Comparison of ENCODE assay signal across 8 mouse cellular contexts in genomic region chr10:63337326-63337725, GRCm38 (mm10). TPM values are rescaled to one million over a fixed set of nuclear protein-coding genes. Genes with fewer than 3 reads are reported as not detected.
DNase-seq lines count a peak whose midpoint lies in the region; ATAC-seq and TF ChIP-seq lines count a peak whose summit lies in the region.

No protein-coding gene starts in this region.

- TF ChIP-seq EP300 in liver, embryonic 14.5 days (IDR thresholded peaks at IDR 0.05; ENCODE audit: low read depth), result no peak

- H3K79me3 ChIP-seq in C2C12 (ENCODE audit: low read depth), result peaks cover 36% of the 10 kb centered on the region

- H3ac ChIP-seq in C2C12 (ENCODE audit: control insufficient read depth, insufficient read length, low read depth), result peak overlapping the region; percentile 26

- DNase-seq in gastrocnemius, adult 2 months, result no peak
- DNase-seq in gastrocnemius, postnatal 14 days, result no peak
- no peak for DNase-seq in forebrain, embryonic 14.5 days (ENCODE audit: low spot score)
- DNase-seq in liver, embryonic 14.5 days (ENCODE audit: low read depth in 3 of 3, low spot score in 3 of 3), result no peak
- no peak for DNase-seq in spleen, postnatal 14 days (ENCODE audit: low spot score in 2 of 2)
- DNase-seq in yolk sac, embryonic 10.5 days (ENCODE audit: low spot score), result no peak
- DNase-seq in right cerebral cortex, postnatal 25 days, result no peak

- no peak for TF ChIP-seq CTCF in gastrocnemius, adult 2 months (IDR thresholded peaks at IDR 0.05)
- no peak for TF ChIP-seq CTCF in C2C12 (IDR thresholded peaks at IDR 0.05; ENCODE audit: control insufficient read depth, insufficient read depth, insufficient read length)
- TF ChIP-seq CTCF in liver, embryonic 14.5 days (IDR thresholded peaks at IDR 0.05; ENCODE audit: low read depth), result no peak

- WGBS in forebrain, embryonic 14.5 days, result 22% methylated on average over 5 of the region's 5 CpGs
- 25% methylated on average over 5 of the region's 5 CpGs for WGBS in liver, embryonic 14.5 days (ENCODE audit: insufficient replicate concordance)

- no peaks in the 10 kb centered on the region for H3K27me3 ChIP-seq in C2C12 (ENCODE audit: control insufficient read depth, insufficient read depth, insufficient read length)
- no peaks in the 10 kb centered on the region for H3K27me3 ChIP-seq in forebrain, embryonic 14.5 days (replicated peaks; ENCODE audit: control insufficient read depth, insufficient read depth, low read length)
- H3K27me3 ChIP-seq in liver, embryonic 14.5 days (ENCODE audit: control insufficient read depth, insufficient read depth, low read length), result no peaks in the 10 kb centered on the region

- peaks cover 40% of the 10 kb centered on the region for H3K36me3 ChIP-seq in C2C12 (ENCODE audit: control insufficient read depth, insufficient read depth)
- H3K36me3 ChIP-seq in forebrain, embryonic 14.5 days (ENCODE audit: control insufficient read depth, insufficient read depth, low read length), result peaks cover 17% of the 10 kb centered on the region
- H3K36me3 ChIP-seq in liver, embryonic 14.5 days (replicated peaks; ENCODE audit: control insufficient read depth, insufficient read depth, low read depth), result peaks cover 33% of the 10 kb centered on the region

- H3K4me2 ChIP-seq in forebrain, embryonic 14.5 days (ENCODE audit: low read length), result peak overlapping the region; percentile 59
- H3K4me2 ChIP-seq in liver, embryonic 14.5 days (ENCODE audit: low read depth), result peak overlapping the region; percentile 91

- H3K27ac ChIP-seq in gastrocnemius, adult 2 months, result peak overlapping the region; percentile 97; the same call in 1 of the 2 replicates
- no peak overlapping the region for H3K27ac ChIP-seq in forebrain, embryonic 14.5 days (ENCODE audit: low read depth, low read length)
- no peak overlapping the region for H3K27ac ChIP-seq in liver, embryonic 14.5 days

- no peak for ATAC-seq in forebrain, embryonic 14.5 days
- no peak for ATAC-seq in liver, embryonic 14.5 days (ENCODE audit: insufficient read depth)

- H3K4me3 ChIP-seq in gastrocnemius, adult 2 months, result peak overlapping the region; percentile 72
- H3K4me3 ChIP-seq in C2C12 (ENCODE audit: insufficient read depth, poor library complexity, severe bottlenecking), result peak overlapping the region; percentile 57
- peak overlapping the region; percentile 74 for H3K4me3 ChIP-seq in forebrain, embryonic 14.5 days (ENCODE audit: low read depth, low read length)
- H3K4me3 ChIP-seq in liver, embryonic 14.5 days (ENCODE audit: insufficient read depth in 1 of 2, low read depth in 2 of 2, low read length in 2 of 2), result peak overlapping the region; percentile 79 to 99

- H3K79me2 ChIP-seq in C2C12 (ENCODE audit: control insufficient read depth, insufficient read depth), result peaks cover 56% of the 10 kb centered on the region

- intact Hi-C loops in gastrocnemius, adult 2 months (cut with DNase I), result loop anchor here (5.0 kb wide), 1 partner anchor 310 kb away; no protein-coding TSS in a partner anchor
- intact Hi-C loops in gastrocnemius, postnatal 14 days (cut with DNase I; ENCODE audit: low total_unique reads), result no loop called here

- no peaks in the 10 kb centered on the region for H3K9me3 ChIP-seq in forebrain, embryonic 14.5 days (replicated peaks; ENCODE audit: control insufficient read depth, low read length)
- H3K9me3 ChIP-seq in liver, embryonic 14.5 days (ENCODE audit: control insufficient read depth, low read length), result no peaks in the 10 kb centered on the region

- H3K9ac ChIP-seq in forebrain, embryonic 14.5 days (ENCODE audit: low read length), result peak overlapping the region; percentile 17; the same call in 1 of the 2 replicates
- H3K9ac ChIP-seq in liver, embryonic 14.5 days (replicated peaks), result peak overlapping the region; percentile 74

- peaks cover 16% of the 10 kb centered on the region for H3K4me1 ChIP-seq in forebrain, embryonic 14.5 days (ENCODE audit: control insufficient read depth, insufficient read depth, low read length)
- H3K4me1 ChIP-seq in liver, embryonic 14.5 days (replicated peaks; ENCODE audit: control insufficient read depth in 2 of 2, insufficient read depth in 2 of 2, low read length in 1 of 2), result peaks cover 17 to 18% of the 10 kb centered on the region in 2 experiments

TF ChIP-seq in C2C12, 6 proteins besides CTCF, POLR2A, EP300 and RAD21:
- no peak for TF ChIP-seq MAX (IDR thresholded peaks at IDR 0.05)
- TF ChIP-seq FOSL1 (IDR thresholded peaks at IDR 0.05; ENCODE audit: insufficient read depth, low read length, poor library complexity, severe bottlenecking), result no peak

RNA-seq across cellular contexts. Expression of gene Sirt1, which starts 44.2 kb away (rescaled TPM):
- total RNA-seq in gastrocnemius, adult 2 months (2021), result 1 to 10 TPM; 8.0 to 9.2 TPM
- total RNA-seq in gastrocnemius, postnatal 14 days (2021), result 1 to 10 TPM; 6.1 to 7.8 TPM
- polyA plus RNA-seq in C2C12 (2012; fragmentation: generic; extraction: Trizol), result 4.2 TPM
- polyA plus RNA-seq in forebrain, embryonic 14.5 days (2014; fragmentation: Nextera tagmentation; extraction: Ambion mirVana), result 5.6 and 6.2 TPM in 2 replicates
- 5.5 and 8.4 TPM in 2 replicates for polyA plus RNA-seq in liver, embryonic 14.5 days (2012; rRNA removed)
- 3.8 and 4.7 TPM in 2 replicates for polyA plus RNA-seq in liver, embryonic 14.5 days (2014; fragmentation: Nextera tagmentation; extraction: Ambion mirVana)

RNA-seq across cellular contexts. Expression of gene Dnajc12, which starts 44.9 kb away (rescaled TPM):
- 10 to 100 TPM; 15.7 to 15.8 TPM for total RNA-seq in gastrocnemius, adult 2 months (2021)
- 10 to 100 TPM in 1 of 2 experiments, 1 to 10 TPM in 1; 9.9 to 11.5 TPM for total RNA-seq in gastrocnemius, postnatal 14 days (2021)
- polyA plus RNA-seq in C2C12 (2012; fragmentation: generic; extraction: Trizol), result 2.8 TPM
- polyA plus RNA-seq in forebrain, embryonic 14.5 days (2014; fragmentation: Nextera tagmentation; extraction: Ambion mirVana), result 9.8 and 11.2 TPM in 2 replicates
- 2.4 and 8.3 TPM in 2 replicates for polyA plus RNA-seq in liver, embryonic 14.5 days (2012; rRNA removed)
- polyA plus RNA-seq in liver, embryonic 14.5 days (2014; fragmentation: Nextera tagmentation; extraction: Ambion mirVana), result 16.3 and 20.1 TPM in 2 replicates
